Mouse (Mus musculus) lung, postnatal 0 days (tissue): ENCODE data around the gene Tiparp.

Source experiments
- CTCF ChIP-seq: IDR thresholded peaks from 2 replicates; pipeline ENCODE4 v1.5.1; 2016; ENCODE audit warnings: antibody characterized with exemption, mild to moderate bottlenecking
- EP300 ChIP-seq: IDR thresholded peaks from 2 replicates; pipeline ENCODE4 v1.6.1; 2016; ENCODE audit warnings: antibody characterized with exemption, mild to moderate bottlenecking, control low read depth

DNA sequence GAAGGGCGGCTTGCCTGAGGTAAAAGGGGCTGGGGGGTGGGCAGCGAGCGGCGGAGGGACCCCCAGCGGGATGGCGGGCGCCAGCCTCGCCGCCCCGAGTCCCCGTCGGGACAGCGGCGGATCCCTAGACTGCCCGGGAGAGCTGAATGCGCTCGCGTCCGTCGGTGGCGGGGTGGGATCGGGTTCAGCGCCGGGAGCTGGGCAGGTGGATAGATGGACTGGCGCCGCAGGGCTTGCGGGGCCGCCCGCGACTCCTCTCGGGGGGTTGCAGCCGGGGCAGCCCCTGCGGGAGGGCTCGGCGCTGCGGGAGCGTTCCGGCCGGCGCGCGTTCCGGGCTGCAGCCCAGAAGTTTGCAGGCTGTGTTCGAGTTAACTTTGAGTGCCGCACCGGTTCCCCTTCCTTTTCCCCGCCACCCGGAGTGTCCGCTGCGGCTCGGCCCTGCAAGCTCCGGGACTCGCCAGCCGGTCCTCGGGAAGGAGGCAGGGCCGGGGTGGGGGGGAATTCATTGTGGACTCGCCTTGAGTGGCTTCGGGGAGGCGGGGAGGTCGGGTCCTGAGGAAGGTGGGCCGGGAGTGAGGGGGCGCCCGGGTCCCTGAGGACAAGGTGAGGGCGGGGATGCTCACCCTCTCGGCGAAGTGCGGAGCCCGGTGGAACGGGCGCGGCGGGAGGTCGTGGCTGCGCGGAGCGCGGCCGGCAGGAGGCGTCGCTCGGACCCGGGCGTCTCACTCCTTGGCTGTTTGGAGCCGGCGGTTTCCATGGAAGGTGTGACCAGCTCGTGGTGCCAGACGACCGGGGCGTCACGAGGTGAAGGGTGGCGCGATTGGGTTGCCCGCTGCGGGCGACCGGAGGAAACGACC is 632 bp downstream of the Tiparp start:
- TF ChIP-seq CTCF (peak; percentile 64), EP300 (no peak)
